Mouse (Mus musculus) stomach, embryonic 16.5 days (tissue): Measurements from ENCODE around the gene Lactb. TPM values are rescaled to one million over a fixed set of nuclear protein-coding genes. Genes with fewer than 3 reads are reported as not detected.
A peak's percentile ranks its signal among the peaks of the same experiment; 100 is the strongest.

ENCODE experiments used
- ATAC-seq: fragments of 200-750 bp; cut with Nextera tagmentation; 2 replicates; pipeline ENCODE4 v1.8.0; 2017; ENCODE audit warnings: moderate number of reproducible peaks, moderate TSS enrichment; ENCODE audit not compliant: insufficient read depth, low FRiP score
- H3K27ac ChIP-seq: fragments of 300-500 bp; sonication (generic); 2 replicates; pipeline ENCODE4 v1.5.1; 2014; ENCODE audit warnings: low read length
- H3K27me3 ChIP-seq: fragments of 300-500 bp; sonication (generic); 2 replicates; pipeline ENCODE4 v1.6.1; 2014; ENCODE audit warnings: low read length, control low read depth, mixed read lengths; ENCODE audit not compliant: control insufficient read depth, insufficient read depth
- H3K36me3 ChIP-seq: fragments of 300-500 bp; sonication (generic); 2 replicates; pipeline ENCODE4 v1.6.1; 2014; ENCODE audit warnings: low read length; ENCODE audit not compliant: control insufficient read depth, insufficient read depth
- H3K4me1 ChIP-seq: fragments of 300-500 bp; sonication (generic); 2 replicates; pipeline ENCODE4 v1.6.1; 2014; ENCODE audit warnings: low read length, control low read depth, mixed read lengths; ENCODE audit not compliant: control insufficient read depth, insufficient read depth
- H3K4me2 ChIP-seq: fragments of 300-500 bp; sonication (generic); 2 replicates; pipeline ENCODE4 v1.6.1; 2014; ENCODE audit warnings: low read depth, low read length, mixed read lengths
- H3K4me3 ChIP-seq: fragments of 300-500 bp; sonication (generic); replicated peaks from 2 replicates; pipeline ENCODE4 v1.5.1; 2014; ENCODE audit warnings: mild to moderate bottlenecking, low read length
- H3K9ac ChIP-seq: fragments of 300-500 bp; sonication (generic); 2 replicates; pipeline ENCODE4 v1.6.1; 2014; ENCODE audit warnings: low read length
- H3K9me3 ChIP-seq: fragments of 300-500 bp; sonication (generic); replicated peaks from 2 replicates; pipeline ENCODE4 v1.6.1; 2016; ENCODE audit warnings: low read length, control low read depth; ENCODE audit not compliant: control insufficient read depth
- WGBS: fragments of 180-500 bp; shearing (Covaris S2); extraction: QIAGEN DNeasy Blood & Tissue Kit; methylation state at CpG from one replicate; pipeline ENCODE4 v1.1.7; 2014; 5-methylcytosine and 5-hydroxymethylcytosine counted together
- polyA plus RNA-seq: library from polyadenylated mRNA; unstranded; fragments of >200 nt; fragmentation: Nextera tagmentation; extraction: Ambion mirVana; gene quantifications from 2 replicates; pipeline ENCODE4 v1.2.1, GENCODE M21; 2015

The Lactb gene
- polyA plus RNA-seq, 1 experiment from 2014 or later, result 7.8 TPM

- no peak overlapping the region for H3K4me3 ChIP-seq
- WGBS, result 14% methylated on average over 6 of the region's 6 CpGs
- H3K36me3 ChIP-seq, result no peaks in the 10 kb centered on the region
- H3K4me2 ChIP-seq, result 0 out of 2 replicates have a peak overlapping the region, but pooled peaks have one; percentile 20
- 0 out of 2 replicates have a peak, but pooled peaks cover 5% of the 10 kb centered on the region for H3K9me3 ChIP-seq
- H3K9ac ChIP-seq, result no peak overlapping the region
- H3K27me3 ChIP-seq, result no peaks in the 10 kb centered on the region
- peak overlapping the region; percentile 98 for H3K27ac ChIP-seq
- ATAC-seq, result peak; percentile 88
- peaks cover 36% of the 10 kb centered on the region for H3K4me1 ChIP-seq
Observed at GRCm38 (mm10) chr9:66988888-66989414, 13.7 kb upstream of the Lactb start.

- Histone ChIP-seq H3K36me3 (no peaks in the 10 kb centered on the region), H3K4me3 (no peak overlapping the region), H3K4me1 (peaks cover 36% of the 10 kb centered on the region), H3K9me3 (0 out of 2 replicates have a peak, but pooled peaks cover 4% of the 10 kb centered on the region), H3K27me3 (no peaks in the 10 kb centered on the region), H3K4me2 (peak overlapping the region; percentile 11; the same call in 1 of the 2 replicates), H3K27ac (peak overlapping the region; percentile 98), H3K9ac (peak overlapping the region; percentile 13)
- WGBS, result 43% methylated on average over 11 of the region's 11 CpGs
- ATAC-seq, result peak; percentile 56
Observed at GRCm38 (mm10) chr9:66988198-66988887, 13.1 kb upstream of the Lactb start.

DNA sequence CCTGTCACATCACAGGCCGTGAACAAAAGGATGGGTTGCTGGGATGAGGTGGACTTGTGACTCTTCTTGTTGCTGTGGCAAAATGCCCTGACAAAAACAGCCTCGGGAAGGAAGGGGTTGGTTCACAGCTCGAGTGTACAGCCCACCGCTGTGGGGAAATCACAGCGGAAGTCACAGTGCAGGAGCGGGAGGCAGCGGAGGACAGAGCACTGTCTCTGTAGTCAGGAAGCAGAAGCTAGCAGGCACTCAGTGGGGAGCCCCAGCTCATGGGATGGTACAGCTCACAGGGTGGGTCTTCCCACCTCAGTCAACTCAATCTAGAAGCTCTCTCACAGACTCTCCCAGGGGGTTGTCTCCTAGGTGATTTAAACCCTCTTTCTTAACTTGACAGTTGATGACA is 10.1 kb upstream of the Lactb start:
- WGBS, result 81% methylated on average over 7 of the region's 7 CpGs
- Histone ChIP-seq H3K27ac (no peak overlapping the region), H3K4me1 (peaks cover 27% of the 10 kb centered on the region), H3K9ac (no peak overlapping the region), H3K27me3 (no peaks in the 10 kb centered on the region), H3K4me3 (no peak overlapping the region), H3K36me3 (no peaks in the 10 kb centered on the region), H3K9me3 (no peaks in the 10 kb centered on the region), H3K4me2 (no peak overlapping the region)
- ATAC-seq, result no peak

- H3K9ac ChIP-seq, result no peak overlapping the region
- no peaks in the 10 kb centered on the region for H3K36me3 ChIP-seq
- no peak overlapping the region for H3K4me2 ChIP-seq
- 73% methylated on average over 7 of the region's 7 CpGs for WGBS
- no peak for ATAC-seq
- no peaks in the 10 kb centered on the region for H3K4me1 ChIP-seq
- peak overlapping the region; percentile 65 for H3K27ac ChIP-seq
- H3K4me3 ChIP-seq, result no peak overlapping the region
- H3K9me3 ChIP-seq, result no peaks in the 10 kb centered on the region
- no peaks in the 10 kb centered on the region for H3K27me3 ChIP-seq
Observed at GRCm38 (mm10) chr9:66982085-66982484, 6.8 kb upstream of the Lactb start.

- no peaks in the 10 kb centered on the region for H3K36me3 ChIP-seq
- no peak overlapping the region for H3K4me2 ChIP-seq
- H3K27ac ChIP-seq, result no peak overlapping the region
- no peaks in the 10 kb centered on the region for H3K4me1 ChIP-seq
- no peak overlapping the region for H3K4me3 ChIP-seq
- H3K9ac ChIP-seq, result no peak overlapping the region
- H3K27me3 ChIP-seq, result no peaks in the 10 kb centered on the region
- ATAC-seq, result peak; percentile 31; the same call in 1 of the 2 replicates
- 10% methylated on average over 5 of the region's 5 CpGs for WGBS
- H3K9me3 ChIP-seq, result no peaks in the 10 kb centered on the region
Observed at GRCm38 (mm10) chr9:66980458-66980857, 5.2 kb upstream of the Lactb start.

- H3K4me1 ChIP-seq, result peaks cover 5% of the 10 kb centered on the region; the same call in 1 of the 2 replicates
- H3K27ac ChIP-seq, result no peak overlapping the region
- no peak overlapping the region for H3K9ac ChIP-seq
- no peaks in the 10 kb centered on the region for H3K9me3 ChIP-seq
- H3K4me3 ChIP-seq, result no peak overlapping the region
- no peak for ATAC-seq
- H3K4me2 ChIP-seq, result no peak overlapping the region
- 81% methylated on average over 1 of the region's 1 CpGs for WGBS
- H3K27me3 ChIP-seq, result no peaks in the 10 kb centered on the region
- no peaks in the 10 kb centered on the region for H3K36me3 ChIP-seq
Observed at GRCm38 (mm10) chr9:66978468-66978867, 3.2 kb upstream of the Lactb start.

DNA sequence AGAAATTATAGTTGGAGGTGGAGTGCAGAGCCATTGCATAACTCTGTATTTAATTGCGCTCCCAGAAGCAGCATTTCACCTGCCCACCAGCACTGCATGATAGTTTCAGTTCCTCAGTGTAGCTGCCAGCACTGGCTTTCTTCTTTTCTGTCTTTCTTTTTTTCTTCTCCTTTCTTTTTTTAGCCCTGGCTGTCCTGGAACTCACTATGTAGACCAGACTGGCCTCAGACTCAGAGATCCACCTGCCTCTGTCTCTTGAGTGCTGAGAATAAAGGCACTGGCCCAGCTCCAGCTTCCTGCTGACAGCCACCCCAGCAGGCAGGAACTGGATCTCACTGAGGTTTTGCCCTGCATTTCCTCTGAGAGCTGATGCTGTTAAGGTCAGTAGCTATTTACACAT is 2.7 kb upstream of the Lactb start:
- ATAC-seq, result no peak
- peaks cover 5% of the 10 kb centered on the region; the same call in 1 of the 2 replicates for H3K4me1 ChIP-seq
- H3K4me2 ChIP-seq, result no peak overlapping the region
- H3K27me3 ChIP-seq, result no peaks in the 10 kb centered on the region
- H3K4me3 ChIP-seq, result no peak overlapping the region
- H3K9ac ChIP-seq, result no peak overlapping the region
- no peaks in the 10 kb centered on the region for H3K36me3 ChIP-seq
- WGBS, result 90% methylated on average over 1 of the region's 1 CpGs
- no peak overlapping the region for H3K27ac ChIP-seq
- no peaks in the 10 kb centered on the region for H3K9me3 ChIP-seq

GRCm38 (mm10) chr9:66977121-66977520 is 1.8 kb upstream of the Lactb start:
- peaks cover 5% of the 10 kb centered on the region; the same call in 1 of the 2 replicates for H3K4me1 ChIP-seq
- no peak overlapping the region for H3K4me2 ChIP-seq
- 65% methylated on average over 5 of the region's 5 CpGs for WGBS
- H3K9ac ChIP-seq, result no peak overlapping the region
- H3K36me3 ChIP-seq, result no peaks in the 10 kb centered on the region
- no peaks in the 10 kb centered on the region for H3K27me3 ChIP-seq
- H3K9me3 ChIP-seq, result no peaks in the 10 kb centered on the region
- ATAC-seq, result no peak
- H3K27ac ChIP-seq, result no peak overlapping the region
- H3K4me3 ChIP-seq, result no peak overlapping the region

- under 1% methylated on average over 34 of the region's 41 CpGs for WGBS
- Histone ChIP-seq H3K9ac (peak overlapping the region; percentile 85), H3K4me1 (peaks cover 5% of the 10 kb centered on the region; the same call in 1 of the 2 replicates)
Observed at GRCm38 (mm10) chr9:66974721-66975225, 511 bp downstream of the Lactb start.

More at GRCm38 (mm10) chr9:66974721-66975225, 511 bp downstream of the Lactb start:
- H3K36me3 ChIP-seq, result peaks cover 11% of the 10 kb centered on the region; the same call in 1 of the 2 replicates
- no peaks in the 10 kb centered on the region for H3K9me3 ChIP-seq
- H3K27me3 ChIP-seq, result no peaks in the 10 kb centered on the region
- H3K27ac ChIP-seq, result peak overlapping the region; percentile 86
- H3K4me2 ChIP-seq, result peak overlapping the region; percentile 72
- H3K4me3 ChIP-seq, result peak overlapping the region; percentile 90
- peak; percentile 78 for ATAC-seq
